Mouse (Mus musculus): ENCODE results near the gene Tspo2.

Tspo2 gene

DNA sequence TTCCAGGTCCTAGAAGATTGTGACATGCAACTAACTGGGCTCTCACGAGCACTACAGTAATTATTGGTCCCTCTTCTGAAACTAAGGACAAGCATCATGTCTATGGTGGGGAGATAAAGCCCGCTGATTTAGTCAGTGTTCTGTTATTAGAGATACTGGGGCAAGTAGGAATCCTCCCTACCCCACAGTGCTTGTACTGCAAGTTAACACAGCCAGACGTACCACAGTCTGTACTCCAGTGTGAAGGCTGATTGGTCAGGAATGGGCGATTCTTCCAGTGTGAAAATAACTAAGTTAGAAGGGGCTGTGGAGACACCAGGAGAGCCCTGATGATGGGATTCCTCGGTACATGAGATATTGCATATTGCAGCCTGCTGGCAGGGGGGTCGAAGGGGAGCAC is 33.8 kb downstream of the Tspo2 start:
- DNase-seq (ENCODE audit: low spot score) = no peak

DNA sequence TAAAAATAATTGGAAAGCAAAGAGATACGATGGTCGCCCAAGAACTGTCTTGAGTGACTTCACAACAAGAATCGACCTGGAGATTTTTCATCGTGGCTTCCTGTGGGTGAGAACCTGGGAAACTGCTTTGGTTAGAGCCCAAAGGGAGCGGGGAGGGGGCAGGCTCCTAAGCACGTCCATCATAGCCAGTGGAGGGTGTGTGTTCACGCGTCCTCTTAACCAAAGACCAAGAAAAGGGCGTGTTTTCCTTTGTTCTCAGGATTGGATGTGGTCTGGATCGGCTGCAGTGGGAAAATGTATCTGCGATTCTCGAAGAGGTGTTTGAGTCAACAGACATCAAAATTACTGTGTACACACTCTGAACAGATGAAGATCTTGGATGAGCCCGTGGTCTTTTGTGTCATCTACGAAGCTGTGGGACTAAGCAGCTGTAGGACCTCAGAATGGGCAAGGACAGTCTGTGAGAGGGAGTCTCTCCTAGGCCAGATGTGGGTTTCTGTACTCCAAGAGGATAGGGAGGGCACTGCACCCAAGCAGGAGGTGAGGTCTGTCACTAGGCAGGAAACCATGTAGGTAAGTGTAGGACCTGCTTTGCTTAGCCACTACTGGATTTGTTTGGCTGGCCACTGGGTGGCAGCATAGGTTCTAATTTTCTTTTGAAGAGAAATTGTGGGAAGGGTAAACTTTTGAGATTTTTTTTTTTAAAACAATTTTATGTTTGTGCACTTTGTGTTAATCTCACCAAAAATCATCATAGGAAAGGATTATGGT is 34.7 kb downstream of the Tspo2 start:
- peak; percentile 74 for DNase-seq (ENCODE audit: low spot score)

DNA sequence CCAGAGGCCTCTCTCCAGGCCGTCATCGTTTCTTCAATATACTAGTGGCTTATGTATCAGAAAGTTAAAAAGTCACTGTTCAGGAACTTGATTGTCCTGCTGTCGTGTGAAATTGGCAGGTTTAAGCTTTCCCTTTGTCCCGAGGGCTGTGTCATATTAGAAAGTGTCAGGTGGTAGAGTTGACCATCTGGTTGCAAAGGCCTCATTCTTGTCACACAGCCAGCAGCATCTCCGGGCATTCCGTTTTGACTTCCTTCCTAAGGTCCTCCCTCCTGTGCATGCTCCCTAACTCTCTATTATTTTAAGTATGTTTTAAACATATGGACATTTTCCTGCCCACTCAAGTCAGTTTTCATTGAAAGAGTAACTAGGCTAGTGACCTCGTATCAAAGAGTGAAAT is 35.3 kb downstream of the Tspo2 start:
- no peak for DNase-seq (ENCODE audit: low spot score)

DNA sequence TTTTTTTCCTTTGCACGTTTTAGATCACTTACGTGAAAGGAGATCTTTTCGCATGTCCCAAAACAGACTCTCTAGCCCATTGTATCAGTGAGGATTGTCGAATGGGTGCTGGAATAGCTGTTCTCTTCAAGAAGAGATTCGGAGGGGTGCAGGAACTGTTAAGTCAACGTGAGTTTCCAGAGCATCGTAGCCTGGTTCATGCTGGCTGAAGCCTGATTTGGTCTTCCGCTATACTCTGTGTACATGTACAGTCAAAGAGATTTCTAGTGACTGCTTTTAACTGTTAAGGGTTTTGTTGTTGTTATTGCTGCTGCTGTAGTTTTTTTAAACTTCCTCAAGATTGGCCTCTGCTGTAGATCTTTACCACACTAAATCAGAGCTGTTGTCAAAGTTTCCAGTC is 40.1 kb downstream of the Tspo2 start:
- peak; percentile 23 for DNase-seq (ENCODE audit: low spot score)

DNA sequence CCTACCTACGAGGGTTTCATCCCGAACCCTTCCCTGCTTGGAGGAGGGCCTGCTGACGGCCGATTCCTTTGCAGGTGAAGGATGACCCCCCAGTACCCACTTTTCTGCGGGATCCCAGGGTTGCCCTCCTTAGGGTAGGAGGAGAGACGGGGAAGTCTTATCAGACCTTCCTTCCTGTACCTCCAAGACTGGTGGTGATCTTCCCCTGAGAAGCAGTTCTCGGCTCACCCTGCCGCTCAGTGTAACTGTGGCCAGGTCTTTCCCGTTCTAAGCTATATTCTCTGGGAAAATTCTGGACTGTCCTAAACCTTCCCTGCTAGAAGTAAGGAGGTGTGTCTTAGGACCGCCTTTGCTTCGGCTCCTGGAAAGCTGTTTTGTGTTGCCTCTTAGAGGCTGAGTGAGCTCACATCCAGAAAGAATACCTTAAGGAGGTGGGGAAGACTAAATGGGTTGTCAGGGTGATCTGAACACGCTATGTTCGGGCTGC is 41.0 kb downstream of the Tspo2 start:
- no peak for DNase-seq (ENCODE audit: low spot score)

DNA sequence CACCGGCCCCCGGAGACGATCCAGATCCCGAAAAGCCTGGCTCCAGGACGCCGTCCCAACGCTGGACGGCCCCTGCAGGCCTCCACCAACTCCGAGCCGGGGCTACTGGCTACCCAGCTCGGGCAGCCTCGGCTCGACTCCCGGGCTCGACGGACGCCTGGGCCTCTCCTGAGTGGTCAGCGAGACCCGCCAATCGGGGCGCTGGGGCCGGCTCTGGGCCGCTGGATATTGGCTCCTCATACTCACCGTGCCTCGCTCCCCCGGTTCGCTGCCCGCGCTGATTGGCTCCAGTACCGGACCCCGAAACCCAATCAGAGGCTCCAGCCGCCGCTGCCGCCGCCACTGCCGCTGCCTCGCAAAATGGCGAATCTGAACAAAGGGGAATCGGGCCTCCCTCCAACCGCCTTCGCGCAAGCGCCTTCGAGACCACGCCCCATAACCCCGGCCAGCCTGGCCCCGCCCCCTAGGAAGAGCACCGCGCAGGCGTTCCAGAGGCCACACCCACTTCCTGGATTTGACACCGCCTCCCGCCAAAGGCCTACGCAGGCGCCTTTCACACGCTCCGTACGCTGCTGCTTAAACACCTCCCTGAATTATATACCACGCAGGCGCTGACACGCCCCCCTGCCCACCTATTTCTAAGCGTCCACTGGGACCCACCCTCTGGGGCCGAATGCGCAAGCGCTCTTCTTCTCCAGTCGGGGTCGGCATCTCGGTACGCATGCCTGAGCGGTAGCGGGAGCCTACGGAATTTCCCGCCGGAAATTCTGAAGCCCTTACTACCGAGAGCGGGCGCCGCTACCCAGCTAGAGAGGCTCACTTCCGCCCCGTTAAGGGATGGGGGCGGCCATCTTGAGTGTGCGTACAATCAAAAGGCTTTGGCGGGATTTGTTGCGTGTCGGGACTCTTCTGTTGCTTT is 41.7 kb downstream of the Tspo2 start, which contains the start of the genes Nfya and Oard1:
TSS of gene Nfya (minus strand) at position 527 of the 919 bp plus-strand sequence.
TSS of gene Oard1 (plus strand) at position 635 of the 919 bp plus-strand sequence.
- peak; percentile 100 for DNase-seq (ENCODE audit: low spot score)

DNA sequence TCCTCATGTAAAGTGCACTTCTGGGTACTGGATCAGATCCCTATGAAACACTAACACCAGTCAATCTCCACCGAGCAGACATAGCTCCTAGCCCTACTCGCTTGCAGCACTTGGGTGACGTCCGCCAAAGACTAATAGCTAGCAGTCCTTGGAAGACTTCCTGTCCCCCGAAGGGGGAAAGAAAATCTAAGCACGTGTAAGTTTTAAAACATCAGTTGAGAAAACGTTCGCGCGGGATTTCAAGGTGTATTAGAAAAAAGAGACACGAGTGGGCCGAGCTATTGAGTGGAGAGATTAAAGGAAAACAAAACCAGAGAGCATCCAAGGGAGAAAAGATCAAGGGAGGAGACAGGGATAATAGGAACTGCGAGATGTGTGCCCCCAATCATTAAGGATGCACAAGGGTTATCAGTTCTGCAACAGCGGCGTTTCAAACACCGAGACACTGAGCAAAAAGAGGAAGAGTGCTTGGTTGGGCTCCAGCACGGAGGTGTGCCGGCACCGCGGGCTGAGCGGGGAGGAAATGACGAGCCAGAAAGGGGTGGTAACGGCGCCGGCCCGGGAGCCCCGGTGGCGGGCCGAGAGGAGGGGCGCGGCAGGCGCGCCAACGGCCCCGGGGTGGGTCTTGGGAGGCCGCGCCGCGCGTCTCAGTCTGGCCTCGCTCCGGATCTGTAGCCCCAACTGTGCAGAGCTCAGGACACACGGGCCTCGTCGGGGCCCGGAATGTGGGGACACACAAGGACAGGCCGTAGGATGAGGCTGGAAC is 42.6 kb downstream of the Tspo2 start:
- peak; percentile 77 for DNase-seq (ENCODE audit: low spot score)

DNA sequence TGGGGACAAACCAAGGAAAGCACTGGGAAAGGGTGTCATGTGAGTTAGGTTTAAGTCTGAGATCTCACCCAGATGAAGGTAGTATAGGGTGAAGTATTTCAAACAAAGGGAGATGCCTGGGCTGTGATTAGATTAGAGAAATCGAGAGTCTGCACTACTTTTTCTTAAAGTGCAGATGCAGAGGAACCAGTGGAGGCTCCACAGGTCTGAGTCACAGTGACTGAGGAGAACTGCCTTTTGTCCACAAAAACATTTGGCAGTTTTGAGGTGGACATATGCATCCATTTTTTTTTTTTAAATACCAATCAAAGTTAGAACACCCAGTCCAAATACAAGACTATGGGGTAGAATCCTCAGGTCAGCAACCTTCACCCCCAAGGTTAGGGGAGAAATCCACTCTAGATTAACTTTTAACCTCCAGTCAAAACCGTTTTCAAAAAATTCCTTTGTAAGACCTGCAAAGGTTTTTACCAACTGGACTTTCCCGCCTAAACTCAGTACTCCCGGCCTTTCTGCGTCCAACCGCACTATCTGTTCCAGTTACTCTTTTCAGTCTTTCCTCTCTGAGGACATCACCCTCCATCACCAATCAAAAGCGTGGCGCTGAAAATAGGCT is 43.3 kb downstream of the Tspo2 start:
- DNase-seq (ENCODE audit: low spot score) = no peak

DNA sequence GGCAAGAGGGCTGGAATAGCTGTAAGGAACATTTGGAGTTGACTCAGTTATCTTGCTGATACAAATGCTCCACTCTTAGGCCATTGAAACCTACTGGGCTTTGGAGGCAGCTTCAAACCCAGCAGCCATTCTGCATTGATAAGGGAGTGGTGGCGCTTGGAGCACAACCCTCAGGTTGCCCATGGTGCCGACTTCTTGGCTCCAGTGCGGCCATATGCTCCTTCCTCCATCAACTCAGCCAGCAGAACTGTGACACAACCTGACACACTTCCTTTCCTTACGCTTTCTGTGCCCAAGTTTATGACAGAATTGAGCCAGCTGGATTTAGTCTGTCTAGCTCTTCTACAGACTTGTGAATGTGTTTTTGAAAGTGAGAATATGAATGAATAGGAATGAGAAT is 44.2 kb downstream of the Tspo2 start:
- no peak for DNase-seq (ENCODE audit: low spot score)

DNA sequence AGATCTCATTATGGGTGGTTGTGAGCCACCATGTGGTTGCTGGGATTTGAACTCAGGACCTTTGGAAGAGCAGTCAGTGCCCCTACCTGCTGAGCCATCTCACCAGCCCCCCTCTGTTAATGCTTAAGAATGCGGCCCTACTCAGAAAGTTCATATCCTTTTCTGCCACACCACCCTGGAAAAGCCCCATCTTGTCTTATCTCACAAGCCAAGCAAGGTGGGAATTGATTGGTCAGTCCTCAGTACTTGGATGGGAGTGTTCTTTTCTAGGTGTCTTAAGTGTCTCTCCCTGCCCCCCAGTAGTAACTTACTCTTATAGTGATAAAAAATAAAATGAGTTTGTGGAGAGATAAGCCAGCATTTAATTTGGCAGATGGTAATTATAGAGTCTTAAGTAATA is 46.6 kb downstream of the Tspo2 start:
- DNase-seq (ENCODE audit: low spot score) = no peak

DNA sequence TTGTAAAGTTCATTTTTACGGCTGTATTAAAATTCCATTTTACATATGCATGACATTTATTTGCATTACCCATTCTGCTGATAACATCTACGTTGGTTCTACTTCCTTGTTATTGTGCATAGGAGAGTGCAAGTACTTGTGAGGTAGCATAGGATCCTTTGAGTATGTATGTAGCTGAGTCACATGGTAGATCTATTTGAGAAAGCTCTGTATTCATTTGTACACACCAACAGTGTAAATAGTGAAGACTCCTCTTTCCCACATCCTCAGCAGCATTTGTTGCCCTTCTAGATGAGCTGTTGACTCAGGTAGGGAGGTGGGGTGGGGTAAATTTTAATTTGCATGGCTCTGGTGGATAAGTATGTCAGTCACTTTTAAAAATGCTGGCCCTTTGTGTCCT is 47.5 kb downstream of the Tspo2 start:
- DNase-seq (ENCODE audit: low spot score) = no peak

DNA sequence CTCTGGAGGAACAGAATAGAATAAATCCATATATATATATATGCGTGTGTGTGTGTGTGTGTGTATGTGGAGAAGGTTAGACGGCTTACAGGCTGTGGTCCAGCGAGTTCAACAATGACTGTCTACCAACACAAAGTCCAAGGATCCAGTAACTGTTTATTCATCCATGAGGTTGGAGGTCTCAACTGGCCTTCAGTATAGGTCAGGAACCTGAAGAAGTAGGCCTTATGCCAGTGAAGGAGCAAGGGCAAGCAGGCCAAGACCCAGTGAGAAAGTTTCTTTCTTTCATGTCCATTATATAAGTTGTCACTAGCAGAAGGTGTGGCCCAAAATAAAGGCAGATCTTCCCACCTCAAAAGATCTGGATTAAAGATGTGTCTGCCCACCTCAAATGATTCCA is 48.6 kb downstream of the Tspo2 start:
- no peak for DNase-seq (ENCODE audit: low spot score)

DNA sequence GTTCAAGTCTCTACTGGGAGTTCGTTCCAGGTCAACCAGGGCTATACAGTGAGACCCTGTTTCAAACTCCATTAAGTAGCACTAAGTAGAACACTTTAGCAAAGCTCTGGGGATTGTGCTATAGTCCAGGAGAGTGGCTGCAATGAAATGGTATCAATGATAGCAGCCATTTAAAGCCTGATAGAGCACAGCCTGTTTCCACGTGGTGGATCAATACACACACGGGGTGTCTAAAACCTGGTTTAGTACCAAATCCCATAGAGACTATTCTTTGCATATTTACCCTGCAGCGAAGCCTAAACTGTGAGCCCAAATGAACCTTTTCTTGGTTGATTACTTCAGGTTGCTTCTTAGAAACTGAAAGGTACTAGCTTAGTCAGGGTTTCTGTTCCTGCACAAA is 49.6 kb downstream of the Tspo2 start:
- DNase-seq (ENCODE audit: low spot score) = no peak

All from T-cell, adult 2 months (primary cell).